Mouse (Mus musculus): ENCODE measurements around the gene Ubald1. TPM values are rescaled to one million over a fixed set of nuclear protein-coding genes. Genes with fewer than 3 reads are reported as not detected.
A peak's percentile ranks its signal among the peaks of the same experiment; 100 is the strongest.

Ubald1 gene
- polyA plus RNA-seq, 1 experiment = 92.4 TPM

- 89% methylated on average over 7 of the region's 7 CpGs for WGBS
- Histone ChIP-seq H3K36me3 (ENCODE audit: control insufficient read depth, insufficient read depth, low read length) (no peaks in the 10 kb centered on the region), H3K4me1 (replicated peaks; ENCODE audit: control insufficient read depth, insufficient read depth, low read length) (peaks cover 6% of the 10 kb centered on the region), H3K4me3 (ENCODE audit: control insufficient read depth, insufficient read depth, low read length) (no peak overlapping the region), H3K27ac (ENCODE audit: control insufficient read depth, insufficient read depth, low read length) (no peak overlapping the region), H3K27me3 (ENCODE audit: control insufficient read depth, insufficient read depth, low read length) (no peaks in the 10 kb centered on the region)
- no peak for TF ChIP-seq CTCF (IDR thresholded peaks at IDR 0.05; ENCODE audit: borderline replicate concordance, control insufficient read depth, extremely low read depth, insufficient read depth, low read length, poor library complexity)
- TF ChIP-seq POLR2A (IDR thresholded peaks at IDR 0.05; ENCODE audit: control insufficient read depth, extremely low read depth, insufficient read depth, low read length, poor library complexity) = no peak
- DNase-seq = no peak
These were observed 14.2 kb upstream of the Ubald1 start for GRCm38 (mm10) chr16:4894201-4894908.

GRCm38 (mm10) chr16:4892171-4892570 is 12.1 kb upstream of the Ubald1 start:
- DNase-seq = no peak
- no peaks in the 10 kb centered on the region for H3K36me3 ChIP-seq (ENCODE audit: control insufficient read depth, insufficient read depth, low read length)
- H3K27ac ChIP-seq (ENCODE audit: control insufficient read depth, insufficient read depth, low read length) = no peak overlapping the region
- no peak for TF ChIP-seq CTCF (IDR thresholded peaks at IDR 0.05; ENCODE audit: borderline replicate concordance, control insufficient read depth, extremely low read depth, insufficient read depth, low read length, poor library complexity)
- no peak for TF ChIP-seq POLR2A (IDR thresholded peaks at IDR 0.05; ENCODE audit: control insufficient read depth, extremely low read depth, insufficient read depth, low read length, poor library complexity)
- no peaks in the 10 kb centered on the region for H3K27me3 ChIP-seq (ENCODE audit: control insufficient read depth, insufficient read depth, low read length)
- peaks cover 3% of the 10 kb centered on the region; the same call in 1 of the 2 replicates for H3K4me1 ChIP-seq (replicated peaks; ENCODE audit: control insufficient read depth, insufficient read depth, low read length)
- H3K4me3 ChIP-seq (ENCODE audit: control insufficient read depth, insufficient read depth, low read length) = no peak overlapping the region
- WGBS = 93% methylated on average over 6 of the region's 6 CpGs

- TF ChIP-seq POLR2A (IDR thresholded peaks at IDR 0.05; ENCODE audit: control insufficient read depth, extremely low read depth, insufficient read depth, low read length, poor library complexity) = no peak
- no peak overlapping the region for H3K27ac ChIP-seq (ENCODE audit: control insufficient read depth, insufficient read depth, low read length)
- H3K4me3 ChIP-seq (ENCODE audit: control insufficient read depth, insufficient read depth, low read length) = no peak overlapping the region
- peaks cover 10% of the 10 kb centered on the region for H3K4me1 ChIP-seq (replicated peaks; ENCODE audit: control insufficient read depth, insufficient read depth, low read length)
- 70% methylated on average over 4 of the region's 4 CpGs for WGBS
- H3K27me3 ChIP-seq (ENCODE audit: control insufficient read depth, insufficient read depth, low read length) = no peaks in the 10 kb centered on the region
- DNase-seq = no peak
- no peaks in the 10 kb centered on the region for H3K36me3 ChIP-seq (ENCODE audit: control insufficient read depth, insufficient read depth, low read length)
These were observed 10.1 kb upstream of the Ubald1 start for GRCm38 (mm10) chr16:4890201-4890709.

- Histone ChIP-seq H3K27me3 (ENCODE audit: control insufficient read depth, insufficient read depth, low read length) (no peaks in the 10 kb centered on the region), H3K27ac (ENCODE audit: control insufficient read depth, insufficient read depth, low read length) (no peak overlapping the region), H3K4me1 (replicated peaks; ENCODE audit: control insufficient read depth, insufficient read depth, low read length) (peaks cover 12% of the 10 kb centered on the region), H3K36me3 (ENCODE audit: control insufficient read depth, insufficient read depth, low read length) (no peaks in the 10 kb centered on the region), H3K4me3 (ENCODE audit: control insufficient read depth, insufficient read depth, low read length) (peak overlapping the region; percentile 94)
- WGBS = 15% methylated on average over 8 of the region's 8 CpGs
- DNase-seq = no peak
- TF ChIP-seq CTCF (IDR thresholded peaks at IDR 0.05; ENCODE audit: borderline replicate concordance, control insufficient read depth, extremely low read depth, insufficient read depth, low read length, poor library complexity) = no peak
- TF ChIP-seq POLR2A (IDR thresholded peaks at IDR 0.05; ENCODE audit: control insufficient read depth, extremely low read depth, insufficient read depth, low read length, poor library complexity) = no peak
These were observed 6.5 kb upstream of the Ubald1 start for GRCm38 (mm10) chr16:4886690-4887020.

- Histone ChIP-seq H3K4me1 (replicated peaks; ENCODE audit: control insufficient read depth, insufficient read depth, low read length) (peaks cover 16% of the 10 kb centered on the region), H3K4me3 (ENCODE audit: control insufficient read depth, insufficient read depth, low read length) (peak within 1 kb of the TSS; percentile 94), H3K36me3 (ENCODE audit: control insufficient read depth, insufficient read depth, low read length) (no peaks in the 10 kb centered on the region), H3K27ac (ENCODE audit: control insufficient read depth, insufficient read depth, low read length) (peak within 1 kb of the TSS; percentile 48; the same call in 1 of the 2 replicates), H3K27me3 (ENCODE audit: control insufficient read depth, insufficient read depth, low read length) (no peaks in the 10 kb centered on the region)
- TF ChIP-seq CTCF (IDR thresholded peaks at IDR 0.05; ENCODE audit: borderline replicate concordance, control insufficient read depth, extremely low read depth, insufficient read depth, low read length, poor library complexity) (no peak; the same call in 1 of the 2 replicates), POLR2A (IDR thresholded peaks at IDR 0.05; ENCODE audit: control insufficient read depth, extremely low read depth, insufficient read depth, low read length, poor library complexity) (0 out of 2 replicates have a peak, but pooled peaks have one; percentile 25)
- peak; percentile 73 for DNase-seq
- WGBS = 1% methylated on average over 63 of the region's 74 CpGs
These were observed 5.9 kb upstream of the Ubald1 start, which contains the start of gene Mgrn1 for GRCm38 (mm10) chr16:4885760-4886689. Mgrn1 (plus strand) TSS chr16:4886249.

GRCm38 (mm10) chr16:4884930-4885329 is 4.8 kb upstream of the Ubald1 start:
- H3K4me3 ChIP-seq (ENCODE audit: control insufficient read depth, insufficient read depth, low read length) = no peak overlapping the region
- no peaks in the 10 kb centered on the region for H3K36me3 ChIP-seq (ENCODE audit: control insufficient read depth, insufficient read depth, low read length)
- H3K27ac ChIP-seq (ENCODE audit: control insufficient read depth, insufficient read depth, low read length) = no peak overlapping the region
- WGBS = 96% methylated on average over 10 of the region's 10 CpGs
- no peak for TF ChIP-seq CTCF (IDR thresholded peaks at IDR 0.05; ENCODE audit: borderline replicate concordance, control insufficient read depth, extremely low read depth, insufficient read depth, low read length, poor library complexity)
- no peak for TF ChIP-seq POLR2A (IDR thresholded peaks at IDR 0.05; ENCODE audit: control insufficient read depth, extremely low read depth, insufficient read depth, low read length, poor library complexity)
- no peak for DNase-seq
- H3K27me3 ChIP-seq (ENCODE audit: control insufficient read depth, insufficient read depth, low read length) = no peaks in the 10 kb centered on the region
- peaks cover 20% of the 10 kb centered on the region for H3K4me1 ChIP-seq (replicated peaks; ENCODE audit: control insufficient read depth, insufficient read depth, low read length)
